Mouse (Mus musculus): ENCODE results near the gene Tanc1. TPM values are rescaled to one million over a fixed set of nuclear protein-coding genes. Genes with fewer than 3 reads are reported as not detected.

Gene Tanc1
- total and polyA plus RNA-seq, 2 experiments from 2014 or later, result 2.7 to 7.3 TPM

DNA sequence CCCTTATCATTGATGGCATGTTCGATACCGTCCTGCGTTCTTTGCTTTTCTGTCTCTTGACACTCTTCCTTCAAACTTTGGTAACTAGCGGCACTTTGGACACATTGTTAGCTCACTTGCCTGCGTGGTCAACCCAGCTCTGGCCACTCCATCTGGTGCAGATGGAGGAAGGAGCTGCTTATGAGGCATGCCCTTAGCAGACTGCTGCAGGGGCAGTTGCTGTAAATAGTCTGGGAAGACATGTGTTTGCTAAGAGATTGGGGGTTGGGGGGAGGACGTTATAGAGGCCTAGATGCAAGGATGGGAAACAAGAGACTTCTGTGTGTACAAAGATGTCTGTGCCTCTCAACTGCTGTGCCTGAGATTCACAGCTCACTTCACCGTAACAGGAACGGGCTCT lies 100.2 kb downstream of the Tanc1 start:
- Histone ChIP-seq H3K4me1 (ENCODE audit: insufficient read depth, low read length) (no peaks in the 10 kb centered on the region), H3K4me3 (ENCODE audit: low read depth, low read length) (no peak overlapping the region), H3K27me3 (ENCODE audit: insufficient read depth, low read length) (no peaks in the 10 kb centered on the region), H3K27ac (ENCODE audit: low read depth, low read length) (no peak overlapping the region), H3K36me3 (ENCODE audit: insufficient read depth, low read length) (no peaks in the 10 kb centered on the region), H3K4me2 (ENCODE audit: low read depth, low read length, poor library complexity, severe bottlenecking) (no peak overlapping the region), H3K9me3 (ENCODE audit: low read length) (no peaks in the 10 kb centered on the region), H3K9ac (replicated peaks; ENCODE audit: low read length, poor library complexity, severe bottlenecking) (no peak overlapping the region)
- ATAC-seq (ENCODE audit: low FRiP score) (no peak), DNase-seq (ENCODE audit: low spot score) (no peak)
- WGBS, result 87% methylated on average over 8 of the region's 8 CpGs
- no peak for TF ChIP-seq CTCF (IDR thresholded peaks at IDR 0.05)

- H3K4me3 ChIP-seq (ENCODE audit: low read depth, low read length), result no peak overlapping the region
- H3K9me3 ChIP-seq (ENCODE audit: low read length), result no peaks in the 10 kb centered on the region
- H3K36me3 ChIP-seq (ENCODE audit: insufficient read depth, low read length), result no peaks in the 10 kb centered on the region
- H3K4me2 ChIP-seq (ENCODE audit: low read depth, low read length, poor library complexity, severe bottlenecking), result no peak overlapping the region
- WGBS, result 85% methylated on average over 9 of the region's 9 CpGs
- H3K4me1 ChIP-seq (ENCODE audit: insufficient read depth, low read length), result no peaks in the 10 kb centered on the region
- DNase-seq (ENCODE audit: low spot score) (no peak), ATAC-seq (ENCODE audit: low FRiP score) (no peak)
- H3K9ac ChIP-seq (replicated peaks; ENCODE audit: low read length, poor library complexity, severe bottlenecking), result no peak overlapping the region
- no peaks in the 10 kb centered on the region for H3K27me3 ChIP-seq (ENCODE audit: insufficient read depth, low read length)
- H3K27ac ChIP-seq (ENCODE audit: low read depth, low read length), result no peak overlapping the region
- TF ChIP-seq CTCF (IDR thresholded peaks at IDR 0.05), result no peak
Observed at GRCm38 (mm10) chr2:59712484-59712883, 100.6 kb downstream of the Tanc1 start.

- Histone ChIP-seq H3K27ac (ENCODE audit: low read depth, low read length) (no peak overlapping the region), H3K9ac (replicated peaks; ENCODE audit: low read length, poor library complexity, severe bottlenecking) (no peak overlapping the region), H3K9me3 (ENCODE audit: low read length) (no peaks in the 10 kb centered on the region), H3K27me3 (ENCODE audit: insufficient read depth, low read length) (no peaks in the 10 kb centered on the region), H3K36me3 (ENCODE audit: insufficient read depth, low read length) (no peaks in the 10 kb centered on the region), H3K4me2 (ENCODE audit: low read depth, low read length, poor library complexity, severe bottlenecking) (no peak overlapping the region), H3K4me1 (ENCODE audit: insufficient read depth, low read length) (no peaks in the 10 kb centered on the region; the same call in 1 of the 2 replicates), H3K4me3 (ENCODE audit: low read depth, low read length) (no peak overlapping the region)
- 87% methylated on average over 9 of the region's 9 CpGs for WGBS
- ATAC-seq (ENCODE audit: low FRiP score) (no peak), DNase-seq (ENCODE audit: low spot score) (no peak)
- no peak for TF ChIP-seq CTCF (IDR thresholded peaks at IDR 0.05)
Observed at GRCm38 (mm10) chr2:59713626-59714556, 102.0 kb downstream of the Tanc1 start.

- 91% methylated on average over 2 of the region's 2 CpGs for WGBS
- no peaks in the 10 kb centered on the region for H3K36me3 ChIP-seq (ENCODE audit: insufficient read depth, low read length)
- H3K27ac ChIP-seq (ENCODE audit: low read depth, low read length), result no peak overlapping the region
- no peaks in the 10 kb centered on the region; the same call in 1 of the 2 replicates for H3K4me1 ChIP-seq (ENCODE audit: insufficient read depth, low read length)
- H3K9ac ChIP-seq (replicated peaks; ENCODE audit: low read length, poor library complexity, severe bottlenecking), result no peak overlapping the region
- no peak overlapping the region for H3K4me3 ChIP-seq (ENCODE audit: low read depth, low read length)
- no peaks in the 10 kb centered on the region for H3K9me3 ChIP-seq (ENCODE audit: low read length)
- ATAC-seq (ENCODE audit: low FRiP score) (no peak), DNase-seq (ENCODE audit: low spot score) (no peak)
- H3K27me3 ChIP-seq (ENCODE audit: insufficient read depth, low read length), result no peaks in the 10 kb centered on the region
- TF ChIP-seq CTCF (IDR thresholded peaks at IDR 0.05), result no peak
- H3K4me2 ChIP-seq (ENCODE audit: low read depth, low read length, poor library complexity, severe bottlenecking), result no peak overlapping the region
Observed at GRCm38 (mm10) chr2:59714992-59715391, 103.2 kb downstream of the Tanc1 start.

DNA sequence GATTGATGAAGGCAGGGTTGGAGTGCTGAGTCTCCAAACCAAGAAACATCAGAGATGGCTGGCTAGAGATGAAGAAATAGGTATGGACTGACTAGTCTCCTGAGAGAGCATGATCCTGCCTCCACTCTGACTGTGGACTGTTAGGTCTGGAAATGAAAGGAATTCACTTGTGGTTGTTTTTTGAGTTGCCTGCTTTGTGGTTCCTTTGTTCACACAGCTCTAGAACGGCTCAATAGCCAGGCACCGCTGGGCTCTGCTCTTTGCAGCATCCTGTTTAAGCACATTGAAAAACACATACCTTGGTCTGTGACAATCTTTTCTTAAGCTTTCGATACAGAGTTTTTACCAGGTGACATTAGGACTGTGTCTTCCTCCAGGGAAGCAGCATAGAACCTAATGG lies 104.6 kb downstream of the Tanc1 start:
- H3K4me3 ChIP-seq (ENCODE audit: low read depth, low read length), result no peak overlapping the region
- no peak overlapping the region for H3K9ac ChIP-seq (replicated peaks; ENCODE audit: low read length, poor library complexity, severe bottlenecking)
- DNase-seq (ENCODE audit: low spot score), result no peak
- H3K9me3 ChIP-seq (ENCODE audit: low read length), result no peaks in the 10 kb centered on the region
- no peaks in the 10 kb centered on the region; the same call in 1 of the 2 replicates for H3K4me1 ChIP-seq (ENCODE audit: insufficient read depth, low read length)
- WGBS, result 62% methylated on average over 3 of the region's 3 CpGs
- no peaks in the 10 kb centered on the region for H3K27me3 ChIP-seq (ENCODE audit: insufficient read depth, low read length)
- TF ChIP-seq CTCF (IDR thresholded peaks at IDR 0.05), result no peak
- H3K27ac ChIP-seq (ENCODE audit: low read depth, low read length), result no peak overlapping the region
- H3K4me2 ChIP-seq (ENCODE audit: low read depth, low read length, poor library complexity, severe bottlenecking), result no peak overlapping the region
- H3K36me3 ChIP-seq (ENCODE audit: insufficient read depth, low read length), result no peaks in the 10 kb centered on the region
- no peak for ATAC-seq (ENCODE audit: low FRiP score)

GRCm38 (mm10) chr2:59717746-59718294 lies 106.0 kb downstream of the Tanc1 start:
- no peak overlapping the region for H3K4me3 ChIP-seq (ENCODE audit: low read depth, low read length)
- no peak for ATAC-seq (ENCODE audit: low FRiP score)
- 92% methylated on average over 3 of the region's 3 CpGs for WGBS
- no peak for DNase-seq (ENCODE audit: low spot score)
- H3K27ac ChIP-seq (ENCODE audit: low read depth, low read length), result no peak overlapping the region
- no peak for TF ChIP-seq CTCF (IDR thresholded peaks at IDR 0.05)
- H3K9me3 ChIP-seq (ENCODE audit: low read length), result no peaks in the 10 kb centered on the region
- H3K27me3 ChIP-seq (ENCODE audit: insufficient read depth, low read length), result no peaks in the 10 kb centered on the region
- no peak overlapping the region for H3K4me2 ChIP-seq (ENCODE audit: low read depth, low read length, poor library complexity, severe bottlenecking)
- H3K36me3 ChIP-seq (ENCODE audit: insufficient read depth, low read length), result no peaks in the 10 kb centered on the region
- H3K4me1 ChIP-seq (ENCODE audit: insufficient read depth, low read length), result no peaks in the 10 kb centered on the region; the same call in 1 of the 2 replicates
- no peak overlapping the region for H3K9ac ChIP-seq (replicated peaks; ENCODE audit: low read length, poor library complexity, severe bottlenecking)

Data from midbrain, postnatal 0 days (tissue).